Mouse (Mus musculus): ENCODE results near the gene Hspa8. TPM values are rescaled to one million over a fixed set of nuclear protein-coding genes. Genes with fewer than 3 reads are reported as not detected.

Gene Hspa8
- 2,092 TPM for total RNA-seq (2023)

GRCm38 (mm10) chr9:40800675-40801612 lies at the start of gene Hspa8:
Gene Hspa8 (plus strand): TSS chr9:40800984.

Other genes with a start within 250 kb of the Hspa8 start
- gene Gm21915, start 130.4 kb upstream of the Hspa8 start, total RNA-seq (2023): not detected
- gene Clmp, start 115.0 kb upstream of the Hspa8 start, total RNA-seq (2023): 0.21 TPM
- not detected for gene Bsx, start 73.1 kb downstream of the Hspa8 start, total RNA-seq (2023)
- gene Jhy, start 163.1 kb downstream of the Hspa8 start, total RNA-seq (2023): not detected
- gene Crtam, start 203.6 kb downstream of the Hspa8 start, total RNA-seq (2023): 5.4 TPM

Data from CD4-positive naive resting alpha-beta T cell, adult 76 days (primary cell).